Mouse (Mus musculus) forebrain, postnatal 0 days (tissue): ENCODE data around the gene Tmem87a. TPM values are rescaled to one million over a fixed set of nuclear protein-coding genes. Genes with fewer than 3 reads are reported as not detected.

Experiments used
- ATAC-seq: fragments of 200-750 bp; cut with Nextera tagmentation; 2 replicates; pipeline ENCODE4 v1.8.0; 2017; ENCODE audit warnings: mild to moderate bottlenecking, moderate library complexity
- DNase-seq: peaks from one replicate; pipeline ENCODE4 v3.0.0-alpha.2; 2015
- H3K27ac ChIP-seq: fragments of 300-500 bp; sonication (generic); 2 replicates; pipeline ENCODE4 v1.5.1; 2014; ENCODE audit warnings: low read depth, mild to moderate bottlenecking, antibody characterized with exemption, low read length, moderate library complexity, mixed read lengths
- H3K27me3 ChIP-seq: fragments of 300-500 bp; sonication (generic); 2 replicates; pipeline ENCODE4 v1.6.1; 2014; ENCODE audit warnings: mild to moderate bottlenecking, low read length, mixed read lengths; ENCODE audit not compliant: insufficient read depth
- H3K36me3 ChIP-seq: fragments of 300-500 bp; sonication (generic); 2 replicates; pipeline ENCODE4 v1.6.1; 2014; ENCODE audit warnings: mild to moderate bottlenecking, moderate library complexity; ENCODE audit not compliant: insufficient read depth
- H3K4me1 ChIP-seq: fragments of 300-500 bp; sonication (generic); 2 replicates; pipeline ENCODE4 v1.6.1; 2014; ENCODE audit warnings: antibody characterized with exemption; ENCODE audit not compliant: insufficient read depth
- H3K4me2 ChIP-seq: fragments of 300-500 bp; sonication (generic); 2 replicates; pipeline ENCODE4 v1.6.1; 2014; ENCODE audit warnings: low read depth, mild to moderate bottlenecking, moderate library complexity
- H3K4me3 ChIP-seq: fragments of 300-500 bp; sonication (generic); 2 replicates; pipeline ENCODE4 v1.5.1; 2014; ENCODE audit warnings: low read depth, low read length, mixed read lengths
- H3K9ac ChIP-seq: fragments of 300-500 bp; sonication (generic); 2 replicates; pipeline ENCODE4 v1.6.1; 2014; ENCODE audit warnings: mild to moderate bottlenecking
- H3K9me3 ChIP-seq: fragments of 300-500 bp; sonication (generic); 2 replicates; pipeline ENCODE4 v1.6.1; 2016; ENCODE audit warnings: low read length
- CTCF ChIP-seq: sonication (generic); IDR thresholded peaks from 2 replicates; pipeline ENCODE4 v1.5.1; 2016; ENCODE audit warnings: antibody characterized with exemption, control low read depth, low read depth
- WGBS: fragments of 180-500 bp; shearing (Covaris S2); extraction: QIAGEN DNeasy Blood & Tissue Kit; methylation state at CpG from one replicate; pipeline ENCODE4 v1.1.7; 2014; 5-methylcytosine and 5-hydroxymethylcytosine counted together
- polyA plus RNA-seq: library from polyadenylated mRNA; unstranded; fragments of >200 nt; fragmentation: Nextera tagmentation; extraction: Ambion mirVana; gene quantifications from 2 replicates; pipeline ENCODE4 v1.2.1, GENCODE M21; 2015
- total RNA-seq: library from RNA; depleted of rRNA; stranded (reverse); fragments of >200 nt; gene quantifications from 2 replicates; pipeline ENCODE4 v1.2.3, GENCODE M21; 2014; rRNA removed

Tmem87a gene
- total and polyA plus RNA-seq, 2 experiments from 2014 or later: 6.5 to 44.5 TPM

DNA sequence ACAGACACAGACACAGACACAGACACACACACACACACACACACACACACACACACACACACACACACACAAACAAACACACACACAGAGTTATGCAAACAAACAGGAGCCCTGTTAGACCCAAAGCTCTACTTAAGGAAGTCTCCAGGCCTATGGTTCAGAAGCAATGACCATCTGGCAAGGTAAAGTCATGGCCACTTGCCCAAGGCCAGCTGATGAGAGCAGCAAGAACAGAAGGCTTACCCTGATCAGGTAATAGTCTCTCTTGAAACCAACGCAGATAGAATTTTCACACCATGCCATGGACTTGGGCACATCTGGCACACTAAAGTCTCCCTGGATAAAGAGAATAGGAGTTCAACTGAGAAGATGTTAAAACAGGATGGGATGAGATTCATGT, 62.2 kb downstream of the Tmem87a start:
- peaks cover 75% of the 10 kb centered on the region for H3K36me3 ChIP-seq
- H3K9ac ChIP-seq: no peak overlapping the region
- H3K27me3 ChIP-seq: no peaks in the 10 kb centered on the region
- TF ChIP-seq CTCF: no peak
- H3K4me3 ChIP-seq: no peak overlapping the region
- H3K4me1 ChIP-seq: no peaks in the 10 kb centered on the region
- 89% methylated on average over 1 of the region's 1 CpGs for WGBS
- no peak for ATAC-seq
- H3K27ac ChIP-seq: no peak overlapping the region
- H3K4me2 ChIP-seq: no peak overlapping the region
- no peaks in the 10 kb centered on the region for H3K9me3 ChIP-seq
- no peak for DNase-seq

DNA sequence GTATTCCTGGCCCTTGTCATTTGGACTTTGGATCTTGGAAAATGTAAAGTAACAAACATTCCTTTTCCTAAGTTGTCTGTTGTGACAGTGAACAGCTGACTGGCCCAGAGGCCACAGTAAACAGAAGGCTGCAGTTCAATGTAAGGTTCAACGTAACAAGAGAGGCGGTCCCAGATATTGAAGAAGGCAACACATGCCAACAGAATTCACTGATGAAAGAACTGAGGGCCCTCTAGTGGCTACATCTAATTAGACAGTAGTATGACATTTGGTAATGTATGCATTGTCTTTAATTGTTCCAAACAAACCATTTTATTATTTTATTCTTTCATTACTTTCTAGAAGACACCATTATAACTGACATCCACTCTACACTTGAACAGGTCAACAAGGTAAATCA, 66.0 kb downstream of the Tmem87a start:
- H3K4me2 ChIP-seq: no peak overlapping the region
- ATAC-seq (0 out of 2 replicates have a peak, but pooled peaks have one; percentile 29), DNase-seq (peak; percentile 27)
- 57% methylated on average over 2 of the region's 2 CpGs for WGBS
- no peaks in the 10 kb centered on the region for H3K4me1 ChIP-seq
- no peaks in the 10 kb centered on the region for H3K27me3 ChIP-seq
- H3K9ac ChIP-seq: no peak overlapping the region
- peak; percentile 61 for TF ChIP-seq CTCF
- H3K27ac ChIP-seq: no peak overlapping the region
- H3K4me3 ChIP-seq: no peak overlapping the region
- no peaks in the 10 kb centered on the region for H3K9me3 ChIP-seq
- peaks cover 70% of the 10 kb centered on the region for H3K36me3 ChIP-seq

- no peak overlapping the region for H3K9ac ChIP-seq
- TF ChIP-seq CTCF: no peak
- no peaks in the 10 kb centered on the region for H3K27me3 ChIP-seq
- 83% methylated on average over 4 of the region's 4 CpGs for WGBS
- H3K4me1 ChIP-seq: no peaks in the 10 kb centered on the region
- H3K9me3 ChIP-seq: no peaks in the 10 kb centered on the region
- no peak for DNase-seq
- no peak overlapping the region for H3K27ac ChIP-seq
- no peak overlapping the region for H3K4me3 ChIP-seq
- no peak for ATAC-seq
- no peak overlapping the region for H3K4me2 ChIP-seq
- H3K36me3 ChIP-seq: peaks cover 75% of the 10 kb centered on the region
These were observed 72.3 kb downstream of the Tmem87a start for GRCm38 (mm10) chr2:120331575-120331974.

DNA sequence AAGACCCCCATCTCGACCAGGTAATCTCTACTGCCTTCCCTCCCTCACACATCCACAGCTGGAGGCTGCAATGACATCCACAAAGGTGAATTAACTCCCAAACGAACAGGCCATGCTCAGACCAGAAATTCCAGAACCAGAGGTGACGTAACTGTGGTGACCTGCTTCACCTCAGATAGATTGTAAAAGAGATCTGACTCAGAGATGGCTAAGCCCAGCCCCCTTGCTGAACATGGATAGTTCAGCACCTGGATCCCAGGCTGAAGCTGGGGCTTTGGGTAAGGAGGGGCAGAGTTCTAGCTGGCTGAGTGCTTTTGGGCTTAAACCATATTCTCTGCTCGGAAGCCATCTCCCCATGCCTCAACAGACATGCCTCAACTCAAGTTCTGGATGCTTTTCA, 88.8 kb downstream of the Tmem87a start:
- H3K27ac ChIP-seq: no peak overlapping the region
- no peak overlapping the region for H3K9ac ChIP-seq
- ATAC-seq (no peak), DNase-seq (no peak)
- no peak overlapping the region for H3K4me2 ChIP-seq
- H3K27me3 ChIP-seq: no peaks in the 10 kb centered on the region
- 80% methylated on average over 4 of the region's 4 CpGs for WGBS
- no peak for TF ChIP-seq CTCF
- H3K4me3 ChIP-seq: no peak overlapping the region
- peaks cover 40% of the 10 kb centered on the region for H3K36me3 ChIP-seq
- no peaks in the 10 kb centered on the region for H3K4me1 ChIP-seq
- H3K9me3 ChIP-seq: no peaks in the 10 kb centered on the region

DNA sequence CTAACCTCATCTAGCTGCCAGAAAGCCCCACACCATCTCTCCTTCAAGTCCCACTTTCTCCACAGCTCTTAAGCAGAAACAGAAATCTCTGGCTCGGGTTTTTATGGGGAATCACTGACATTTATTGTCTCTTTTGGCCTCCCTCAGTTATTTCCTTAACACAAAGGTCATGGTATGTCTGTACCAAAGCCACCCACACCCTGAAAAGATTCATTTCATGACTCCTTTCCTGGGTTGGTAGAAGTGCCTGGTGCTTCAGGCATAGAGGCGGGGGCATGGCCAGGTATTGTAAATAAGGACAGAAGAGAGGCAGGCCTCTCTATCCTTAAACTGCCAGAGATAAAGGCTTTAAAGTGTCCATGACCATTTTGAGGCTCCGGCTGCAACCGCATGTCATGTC, 89.4 kb downstream of the Tmem87a start:
- 88% methylated on average over 4 of the region's 4 CpGs for WGBS
- peaks cover 36% of the 10 kb centered on the region for H3K36me3 ChIP-seq
- no peaks in the 10 kb centered on the region for H3K27me3 ChIP-seq
- TF ChIP-seq CTCF: no peak
- H3K4me3 ChIP-seq: no peak overlapping the region
- no peak overlapping the region for H3K9ac ChIP-seq
- no peaks in the 10 kb centered on the region for H3K4me1 ChIP-seq
- H3K27ac ChIP-seq: no peak overlapping the region
- ATAC-seq: no peak
- H3K4me2 ChIP-seq: no peak overlapping the region
- H3K9me3 ChIP-seq: no peaks in the 10 kb centered on the region
- DNase-seq: no peak

GRCm38 (mm10) chr2:120313976-120314375, 89.9 kb downstream of the Tmem87a start, which contains the start of gene Pla2g4f:
TSS of gene Pla2g4f (minus strand) at chr2:120314165.
- WGBS: 63% methylated on average over 3 of the region's 3 CpGs
- Histone ChIP-seq H3K4me2 (no peak within 1 kb of the TSS), H3K9ac (no peak within 1 kb of the TSS), H3K36me3 (peaks cover 30% of the 10 kb centered on the region), H3K27ac (no peak within 1 kb of the TSS), H3K27me3 (no peaks in the 10 kb centered on the region), H3K9me3 (no peaks in the 10 kb centered on the region), H3K4me1 (no peaks in the 10 kb centered on the region), H3K4me3 (no peak within 1 kb of the TSS)
- TF ChIP-seq CTCF: no peak
- ATAC-seq (no peak), DNase-seq (no peak)

- WGBS: 80% methylated on average over 7 of the region's 7 CpGs
- TF ChIP-seq CTCF: no peak
- Histone ChIP-seq H3K9me3 (no peaks in the 10 kb centered on the region), H3K4me1 (no peaks in the 10 kb centered on the region), H3K4me3 (no peak overlapping the region), H3K9ac (no peak overlapping the region), H3K36me3 (peaks cover 15% of the 10 kb centered on the region), H3K27ac (no peak overlapping the region), H3K27me3 (no peaks in the 10 kb centered on the region), H3K4me2 (no peak overlapping the region)
- no peak for ATAC-seq
- no peak for DNase-seq
These were observed 91.6 kb downstream of the Tmem87a start for GRCm38 (mm10) chr2:120312276-120312825.

Other genes starting within 250 kb of the Tmem87a start
- 3.7 and 7.1 TPM in 2 replicates for gene Ehd4, start 249.5 kb downstream of the Tmem87a start, total RNA-seq
- 11.2 and 16.1 TPM in 2 replicates for gene Ehd4, start 249.5 kb downstream of the Tmem87a start, polyA plus RNA-seq
- 10.4 and 13.1 TPM in 2 replicates for gene Pla2g4e, start 158.8 kb downstream of the Tmem87a start, total RNA-seq
- gene Pla2g4e, start 158.8 kb downstream of the Tmem87a start, polyA plus RNA-seq: 6.6 and 8.6 TPM in 2 replicates
- gene Pla2g4d, start 114.9 kb downstream of the Tmem87a start, total RNA-seq: 0.15 TPM in 1 of 2 replicates, not detected in the other
- gene Pla2g4d, start 114.9 kb downstream of the Tmem87a start, polyA plus RNA-seq: 0.07 and 0.21 TPM in 2 replicates
- not detected in 2 replicates for gene Pla2g4f, start 89.9 kb downstream of the Tmem87a start, total RNA-seq
- not detected in 2 replicates for gene Pla2g4f, start 89.9 kb downstream of the Tmem87a start, polyA plus RNA-seq
- gene Vps39, start 51.0 kb downstream of the Tmem87a start, total RNA-seq: 51.5 and 75.0 TPM in 2 replicates
- gene Vps39, start 51.0 kb downstream of the Tmem87a start, polyA plus RNA-seq: 36.0 and 39.5 TPM in 2 replicates
- 5.8 and 7.7 TPM in 2 replicates for gene Ganc, start 217 bp downstream of the Tmem87a start, total RNA-seq
- 5.2 and 6.9 TPM in 2 replicates for gene Ganc, start 217 bp downstream of the Tmem87a start, polyA plus RNA-seq
- 0.62 and 1.8 TPM in 2 replicates for gene Capn3, start 51.9 kb upstream of the Tmem87a start, total RNA-seq
- gene Capn3, start 51.9 kb upstream of the Tmem87a start, polyA plus RNA-seq: 0.82 and 1.7 TPM in 2 replicates
- 59.6 and 70.5 TPM in 2 replicates for gene Zfp106, start 159.7 kb upstream of the Tmem87a start, total RNA-seq
- gene Zfp106, start 159.7 kb upstream of the Tmem87a start, polyA plus RNA-seq: 26.7 and 40.4 TPM in 2 replicates
- gene Snap23, start 163.6 kb upstream of the Tmem87a start, total RNA-seq: 16.5 and 23.1 TPM in 2 replicates
- gene Snap23, start 163.6 kb upstream of the Tmem87a start, polyA plus RNA-seq: 7.1 and 8.9 TPM in 2 replicates
- 30.6 and 33.8 TPM in 2 replicates for gene Haus2, start 205.3 kb upstream of the Tmem87a start, total RNA-seq
- 20.5 and 36.8 TPM in 2 replicates for gene Haus2, start 205.3 kb upstream of the Tmem87a start, polyA plus RNA-seq
- gene Lrrc57, start 205.4 kb upstream of the Tmem87a start, total RNA-seq: 38.2 and 38.5 TPM in 2 replicates
- 23.2 and 26.1 TPM in 2 replicates for gene Lrrc57, start 205.4 kb upstream of the Tmem87a start, polyA plus RNA-seq
- gene Stard9, start 225.0 kb upstream of the Tmem87a start, total RNA-seq: 8.5 and 11.8 TPM in 2 replicates
- 0.92 and 1.8 TPM in 2 replicates for gene Stard9, start 225.0 kb upstream of the Tmem87a start, polyA plus RNA-seq